Mouse (Mus musculus): Measurements from ENCODE around the gene Abcc9.

DNA sequence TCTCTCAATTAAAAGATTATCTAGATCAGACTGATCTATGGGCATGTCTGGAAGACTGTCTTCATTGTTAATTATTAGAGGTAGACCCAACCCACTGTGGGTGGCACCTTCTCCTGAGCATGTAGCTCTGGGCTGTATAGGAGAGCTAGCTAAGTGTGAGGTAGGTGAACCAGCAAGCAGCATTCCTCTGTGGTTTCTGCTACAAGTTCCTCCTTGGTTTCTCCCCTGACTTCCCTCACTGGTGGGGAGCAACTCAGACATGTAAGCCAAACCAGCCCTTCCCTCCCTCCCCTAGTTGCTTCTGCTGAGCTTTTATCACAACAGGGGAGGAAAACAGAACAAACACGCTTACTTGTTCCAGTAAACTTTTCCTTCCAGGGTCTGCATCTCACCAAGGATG lies 49.9 kb downstream of the Abcc9 start:
- TF ChIP-seq CTCF (IDR thresholded peaks at IDR 0.05; ENCODE audit: low read depth, low read length) (no peak), GATA2 (IDR thresholded peaks at IDR 0.05; ENCODE audit: borderline replicate concordance, low read depth, low read length) (no peak), GATA1 (IDR thresholded peaks at IDR 0.05; ENCODE audit: borderline replicate concordance, low read length) (no peak), TAL1 (conservative IDR thresholded peaks at IDR 0.05; ENCODE audit: low read depth, low read length) (no peak), POLR2AphosphoS5 (IDR thresholded peaks at IDR 0.05; ENCODE audit: insufficient replicate concordance, low read depth, low read length) (no peak)

Measured in G1E (cell line).